Mouse (Mus musculus) adrenal gland, postnatal 25 days (tissue): ENCODE results near the gene 4921517D22Rik. TPM values are rescaled to one million over a fixed set of nuclear protein-coding genes. Genes with fewer than 3 reads are reported as not detected.

Experiments used
- DNase-seq: peaks from one replicate; pipeline ENCODE4 v3.0.0; 2021; ENCODE audit warnings: mixed read lengths
- total RNA-seq: library from RNA; stranded (reverse); gene quantifications from 2 replicates; pipeline ENCODE4 v1.2.3, GENCODE M21; 2021

Gene 4921517D22Rik
- total RNA-seq, 1 experiment from 2014 or later: not detected

GRCm38 (mm10) chr13:59690576-59690975 lies 3.3 kb downstream of the 4921517D22Rik start:
- DNase-seq: no peak

GRCm38 (mm10) chr13:59689843-59690242 lies 4.1 kb downstream of the 4921517D22Rik start:
- no peak for DNase-seq

- DNase-seq: no peak
Measured at GRCm38 (mm10) chr13:59689313-59689712, 4.6 kb downstream of the 4921517D22Rik start.

GRCm38 (mm10) chr13:59688338-59688770 lies 5.6 kb downstream of the 4921517D22Rik start:
- DNase-seq: no peak

- DNase-seq: no peak
Measured at GRCm38 (mm10) chr13:59685236-59685635, 8.7 kb downstream of the 4921517D22Rik start.

- no peak for DNase-seq
Measured at GRCm38 (mm10) chr13:59682629-59683028, 11.3 kb downstream of the 4921517D22Rik start.

- no peak for DNase-seq
Measured at GRCm38 (mm10) chr13:59679908-59680307, 14.0 kb downstream of the 4921517D22Rik start.

GRCm38 (mm10) chr13:59679306-59679705 lies 14.6 kb downstream of the 4921517D22Rik start:
- no peak for DNase-seq

GRCm38 (mm10) chr13:59676316-59677229 lies 17.3 kb downstream of the 4921517D22Rik start:
- DNase-seq: no peak

GRCm38 (mm10) chr13:59675151-59676011 lies 18.5 kb downstream of the 4921517D22Rik start, which contains the start of gene Golm1:
TSS of gene Golm1 (minus strand) at chr13:59675811.
- DNase-seq: peak; percentile 71

GRCm38 (mm10) chr13:59674761-59675150 lies 19.2 kb downstream of the 4921517D22Rik start:
- peak; percentile 15 for DNase-seq

GRCm38 (mm10) chr13:59674215-59674614 lies 19.7 kb downstream of the 4921517D22Rik start:
- DNase-seq: no peak

GRCm38 (mm10) chr13:59673597-59673996 lies 20.3 kb downstream of the 4921517D22Rik start:
- DNase-seq: no peak

- DNase-seq: no peak
Measured at GRCm38 (mm10) chr13:59672248-59672647, 21.7 kb downstream of the 4921517D22Rik start.

- DNase-seq: no peak
Measured at GRCm38 (mm10) chr13:59671521-59671920, 22.4 kb downstream of the 4921517D22Rik start.

- no peak for DNase-seq
Measured at GRCm38 (mm10) chr13:59669946-59670345, 24.0 kb downstream of the 4921517D22Rik start.

- no peak for DNase-seq
Measured at GRCm38 (mm10) chr13:59668501-59669093, 25.3 kb downstream of the 4921517D22Rik start.

GRCm38 (mm10) chr13:59667763-59668162 lies 26.1 kb downstream of the 4921517D22Rik start:
- DNase-seq: no peak

- no peak for DNase-seq
Measured at GRCm38 (mm10) chr13:59663939-59664712, 29.8 kb downstream of the 4921517D22Rik start.

GRCm38 (mm10) chr13:59661966-59662365 lies 31.9 kb downstream of the 4921517D22Rik start:
- DNase-seq: no peak

GRCm38 (mm10) chr13:59661387-59661786 lies 32.5 kb downstream of the 4921517D22Rik start:
- DNase-seq: no peak
